Comparison of ENCODE assay signal across 9 mouse cellular contexts in the genomic region with DNA sequence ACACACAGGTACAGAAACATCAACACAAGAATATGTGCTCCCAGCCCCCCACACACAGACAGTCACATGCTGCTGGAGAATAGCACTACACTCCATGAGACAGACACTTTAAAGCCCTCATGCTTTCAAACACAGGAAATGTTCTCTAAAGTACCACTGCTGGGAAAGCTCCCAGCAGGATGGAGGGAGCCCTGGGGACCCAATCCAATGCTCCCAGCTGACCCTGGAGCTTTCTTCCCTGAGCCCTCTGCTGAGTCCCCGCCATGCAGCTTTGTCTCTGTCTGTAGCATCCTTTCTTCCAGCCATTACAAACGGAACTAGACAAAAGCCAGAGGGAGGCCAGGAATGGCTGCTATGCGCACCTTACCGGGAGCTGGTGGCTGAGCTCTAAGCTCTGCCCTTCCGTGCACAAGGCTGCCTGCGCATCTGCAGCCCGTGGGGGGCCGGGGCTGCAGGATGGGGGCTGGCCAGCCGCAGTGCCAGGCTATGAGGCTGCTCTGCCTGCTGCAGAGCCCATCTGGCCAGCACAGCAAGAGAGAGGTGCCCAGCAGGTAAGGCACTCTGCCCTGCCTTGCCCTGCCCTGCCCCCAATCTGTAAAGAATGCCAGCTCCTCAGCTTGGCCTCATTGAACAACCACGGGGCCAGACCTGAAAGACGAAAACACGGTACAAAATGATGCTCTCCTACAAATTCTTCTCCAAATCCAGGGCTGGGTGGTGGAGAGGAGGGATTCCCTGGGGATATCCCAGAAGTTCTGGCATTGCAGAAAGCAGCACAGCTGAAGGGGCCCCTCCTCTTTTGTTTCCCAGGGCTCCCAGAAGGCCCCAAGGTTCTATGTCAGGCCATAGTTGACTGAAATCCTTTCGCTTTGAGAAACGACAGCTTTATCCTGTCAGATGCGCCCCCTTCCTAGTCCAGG. TPM values are rescaled to one million over a fixed set of nuclear protein-coding genes. Genes with fewer than 3 reads are reported as not detected.
DNase-seq lines count a peak whose midpoint lies in the region; ATAC-seq and TF ChIP-seq lines count a peak whose summit lies in the region.
"Had no signal": no experiment of that assay in that cellular context is flagged by ENCODE, and none has a peak within 500 bp of the region (broad histone marks: within the 10 kb centered on the region; RNA-seq: fewer than 3 reads in every experiment).

No protein-coding gene starts in this region.

- intact Hi-C loops in left cerebral cortex, postnatal 4 days (cut with DNase I): loop anchor here (10.0 kb wide), 2 partner anchors 105 to 205 kb away; no protein-coding TSS in a partner anchor
- intact Hi-C loops in left cerebral cortex, adult 2 months (cut with DNase I): no loop called here
- intact Hi-C loops in left cerebral cortex, postnatal 14 days (cut with DNase I): loop anchor here (10.0 kb wide), 1 partner anchor 205 kb away; no protein-coding TSS in a partner anchor

- no peak overlapping the region for H3K27ac ChIP-seq in left cerebral cortex, adult 2 months
- H3K27ac ChIP-seq in heart, embryonic 11.5 days (ENCODE audit: low read depth, low read length): no peak overlapping the region; the same call in 1 of the 2 replicates
- H3K27ac ChIP-seq in limb, embryonic 15.5 days: no peak overlapping the region

- H3K27me3 ChIP-seq in heart, embryonic 11.5 days (ENCODE audit: control insufficient read depth, insufficient read depth, low read length): no peaks in the 10 kb centered on the region
- H3K27me3 ChIP-seq in limb, embryonic 15.5 days: no peaks in the 10 kb centered on the region

- peak overlapping the region; percentile 50; the same call in 1 of the 2 replicates for H3K9ac ChIP-seq in heart, embryonic 11.5 days (ENCODE audit: low read depth, low read length)
- H3K9ac ChIP-seq in limb, embryonic 15.5 days: no peak overlapping the region

- no peak for TF ChIP-seq CTCF in left cerebral cortex, adult 2 months (IDR thresholded peaks at IDR 0.05)

- DNase-seq in left cerebral cortex, postnatal 4 days: peak; percentile 76
- DNase-seq in left cerebral cortex, adult 2 months (ENCODE audit: extremely low spot score in 1 of 2, low spot score in 2 of 2): no peak
- DNase-seq in retina, postnatal 1 day: peak; percentile 38
- DNase-seq in left cerebral cortex, postnatal 14 days (ENCODE audit: low spot score in 2 of 2): no peak
- no peak for DNase-seq in layer of hippocampus, adult 18-20 months (ENCODE audit: low spot score in 2 of 2)
- DNase-seq in thymus, postnatal 25 days: no peak

- no peaks in the 10 kb centered on the region for H3K9me3 ChIP-seq in heart, embryonic 11.5 days (replicated peaks; ENCODE audit: control insufficient read depth, low read length)
- no peaks in the 10 kb centered on the region for H3K9me3 ChIP-seq in limb, embryonic 15.5 days

- ATAC-seq in heart, embryonic 11.5 days (replicated peaks; ENCODE audit: insufficient number of reproducible peaks, low FRiP score, low TSS enrichment): no peak
- ATAC-seq in limb, embryonic 15.5 days (ENCODE audit: insufficient number of reproducible peaks, low FRiP score, low TSS enrichment, low read depth): no peak

- 27% methylated on average over 15 of the region's 15 CpGs for WGBS in heart, embryonic 11.5 days (ENCODE audit: insufficient replicate concordance)
- 24% methylated on average over 15 of the region's 15 CpGs for WGBS in limb, embryonic 15.5 days

- H3K4me2 ChIP-seq in heart, embryonic 11.5 days: peak overlapping the region; percentile 50
- 0 out of 2 replicates have a peak overlapping the region, but pooled peaks have one; percentile 10 for H3K4me2 ChIP-seq in limb, embryonic 15.5 days

- peaks cover 19% of the 10 kb centered on the region for H3K4me1 ChIP-seq in heart, embryonic 11.5 days (ENCODE audit: control insufficient read depth, insufficient read depth, low read length)
- H3K4me1 ChIP-seq in limb, embryonic 15.5 days: peaks cover 7% of the 10 kb centered on the region

- no peak overlapping the region for H3K4me3 ChIP-seq in left cerebral cortex, adult 2 months
- H3K4me3 ChIP-seq in heart, embryonic 11.5 days (ENCODE audit: low read depth, low read length): no peak overlapping the region
- H3K4me3 ChIP-seq in limb, embryonic 15.5 days: no peak overlapping the region
- H3K4me3 ChIP-seq: erythroblast, embryonic 14.5 days had no signal

- H3K36me3 ChIP-seq in heart, embryonic 11.5 days (ENCODE audit: control insufficient read depth, insufficient read depth, low read length): no peaks in the 10 kb centered on the region
- H3K36me3 ChIP-seq in limb, embryonic 15.5 days: no peaks in the 10 kb centered on the region

RNA-seq across cellular contexts. Expression of a gene that starts 20.5 kb away (rescaled TPM):
- 1 to 10 TPM; 1.5 to 1.9 TPM for total RNA-seq in left cerebral cortex, postnatal 4 days (2021)
- under 1 TPM; 0.77 to 0.96 TPM for total RNA-seq in left cerebral cortex, adult 2 months (2021)
- 0.37 and 0.39 TPM in 2 replicates for polyA plus RNA-seq in heart, embryonic 11.5 days (2014; fragmentation: Nextera tagmentation; extraction: Ambion mirVana)
- polyA plus RNA-seq in limb, embryonic 15.5 days (2015; fragmentation: Nextera tagmentation; extraction: Ambion mirVana): 0.05 and 0.09 TPM in 2 replicates
- 1 to 10 TPM in 1 of 2 experiments, under 1 TPM in 1; 0.85 to 1.1 TPM for total RNA-seq in left cerebral cortex, postnatal 14 days (2021)
- under 1 TPM; 0.54 to 0.86 TPM for total RNA-seq in layer of hippocampus, adult 18-20 months (2021)
- polyA plus RNA-seq: erythroblast, embryonic 14.5 days had no signal

RNA-seq across cellular contexts. Expression of a gene that starts 41.5 kb away (rescaled TPM):
- total RNA-seq in left cerebral cortex, postnatal 4 days (2021): 10 to 100 TPM; 24.0 to 27.9 TPM
- 10 to 100 TPM; 19.5 to 20.4 TPM for total RNA-seq in left cerebral cortex, adult 2 months (2021)
- polyA plus RNA-seq in heart, embryonic 11.5 days (2014; fragmentation: Nextera tagmentation; extraction: Ambion mirVana): 7.5 and 10.0 TPM in 2 replicates
- 7.6 and 8.3 TPM in 2 replicates for polyA plus RNA-seq in limb, embryonic 15.5 days (2015; fragmentation: Nextera tagmentation; extraction: Ambion mirVana)
- total RNA-seq in left cerebral cortex, postnatal 14 days (2021): 10 to 100 TPM; 19.2 to 21.2 TPM
- total RNA-seq in layer of hippocampus, adult 18-20 months (2021): 10 to 100 TPM; 12.3 to 13.3 TPM

RNA-seq across cellular contexts. Expression of a gene that starts 45.7 kb away (rescaled TPM):
- 10 to 100 TPM; 21.9 to 23.2 TPM for total RNA-seq in left cerebral cortex, postnatal 4 days (2021)
- total RNA-seq in left cerebral cortex, adult 2 months (2021): 10 to 100 TPM; 22.2 to 22.6 TPM
- polyA plus RNA-seq in heart, embryonic 11.5 days (2014; fragmentation: Nextera tagmentation; extraction: Ambion mirVana): 6.4 and 8.1 TPM in 2 replicates
- polyA plus RNA-seq in limb, embryonic 15.5 days (2015; fragmentation: Nextera tagmentation; extraction: Ambion mirVana): 9.8 and 9.9 TPM in 2 replicates
- total RNA-seq in left cerebral cortex, postnatal 14 days (2021): 10 to 100 TPM; 18.6 to 21.0 TPM
- 10 to 100 TPM; 21.1 to 23.4 TPM for total RNA-seq in layer of hippocampus, adult 18-20 months (2021)

Comparison
In these comparisons a context has a peak if more than half of its experiments do, and no peak if none do; other contexts are left out.
1. DNase-seq: peak in left cerebral cortex, postnatal 4 days (single experiment) and retina, postnatal 1 day (single experiment); none in left cerebral cortex, adult 2 months (0 of 2), left cerebral cortex, postnatal 14 days (0 of 2), layer of hippocampus, adult 18-20 months (0 of 2) and thymus, postnatal 25 days (single experiment).